Mouse (Mus musculus) ES-E14 (cell line): ENCODE data around the gene Stra6l. TPM values are rescaled to one million over a fixed set of nuclear protein-coding genes. Genes with fewer than 3 reads are reported as not detected.
A peak's percentile ranks its signal among the peaks of the same experiment; 100 is the strongest.

Experiments
- DNase-seq: peaks from one replicate; pipeline ENCODE4 v3.0.0-alpha.2; 2013; ENCODE audit warnings: low read depth, low spot score
- H3K27ac ChIP-seq: 2 replicates; pipeline ENCODE4 v1.5.1; 2012; ENCODE audit warnings: low read depth, mild to moderate bottlenecking, low read length, moderate library complexity, mixed read lengths; ENCODE audit not compliant: poor library complexity, insufficient read depth, severe bottlenecking
- H3K36me3 ChIP-seq: 2 replicates; pipeline ENCODE4 v1.6.1; 2012; ENCODE audit warnings: mild to moderate bottlenecking, low read length, moderate library complexity, mixed read lengths; ENCODE audit not compliant: control insufficient read depth, poor library complexity, insufficient read depth, severe bottlenecking
- H3K4me1 ChIP-seq, 2 experiments: fragments of 150-350 bp in 1 of 2; sonication (generic) in 1 of 2; 2 replicates each; pipeline ENCODE4 v1.6.1; 2012; ENCODE audit warnings: low read length in 2 of 2, mild to moderate bottlenecking in 1 of 2, mixed read lengths in 1 of 2; ENCODE audit not compliant: control insufficient read depth in 2 of 2, insufficient read depth in 2 of 2, poor library complexity in 1 of 2
- H3K4me3 ChIP-seq, 2 experiments: fragments of 150-350 bp in 1 of 2; sonication (generic) in 1 of 2; 2 replicates each; pipeline ENCODE4 v1.5.1; 2012; ENCODE audit warnings: low read length in 2 of 2, low read depth in 1 of 2, mild to moderate bottlenecking in 1 of 2, mixed read lengths in 1 of 2; ENCODE audit not compliant: insufficient read depth in 1 of 2, poor library complexity in 1 of 2, severe bottlenecking in 1 of 2
- H3K9ac ChIP-seq: 2 replicates; pipeline ENCODE4 v1.6.1; 2012; ENCODE audit warnings: low read depth, mild to moderate bottlenecking, low read length, mixed read lengths; ENCODE audit not compliant: poor library complexity, insufficient read depth, severe bottlenecking
- H3K9me3 ChIP-seq: fragments of 150-350 bp; sonication (generic); 2 replicates; pipeline ENCODE4 v1.6.1; 2012; ENCODE audit warnings: low read depth, mild to moderate bottlenecking, low read length; ENCODE audit not compliant: control insufficient read depth, insufficient read depth
- CHD2 ChIP-seq: IDR thresholded peaks from 2 replicates; pipeline ENCODE4 v1.6.1; 2014; ENCODE audit warnings: mild to moderate bottlenecking, low read depth, low read length, inconsistent platforms
- HCFC1 ChIP-seq: IDR thresholded peaks from 2 replicates; pipeline ENCODE4 v1.6.1; 2012; ENCODE audit warnings: low read length, inconsistent platforms, borderline replicate concordance; ENCODE audit not compliant: insufficient read depth
- MAFK ChIP-seq: IDR thresholded peaks from 2 replicates; pipeline ENCODE4 v1.6.1; 2014; ENCODE audit warnings: mild to moderate bottlenecking, low read depth, low read length, inconsistent platforms; ENCODE audit not compliant: insufficient read depth
- ZC3H11A ChIP-seq: IDR thresholded peaks from 2 replicates; pipeline ENCODE4 v1.6.1; 2012; ENCODE audit warnings: low read depth, mild to moderate bottlenecking, inconsistent platforms, low read length, borderline replicate concordance
- ZNF384 ChIP-seq: IDR thresholded peaks from 2 replicates; pipeline ENCODE4 v1.6.1; 2012; ENCODE audit warnings: low read depth, low read length, inconsistent platforms
- in situ Hi-C, 2 experiments: fragments of 600-800 bp; cut with MboI; formaldehyde crosslinking; loops; one replicate each; pipeline ENCODE4 v1.15.1; 2025; ENCODE audit warnings: low sequenced_read_pairs in 2 of 2, inconsistent platforms in 1 of 2; ENCODE audit not compliant: unreplicated experiment in 2 of 2
- total RNA-seq: library from RNA; depleted of rRNA; stranded (reverse); fragments of 300-350 nt; gene quantifications from 2 replicates; pipeline ENCODE4 v1.2.3, GENCODE M21; 2012

Stra6l gene
- total RNA-seq, 1 experiment, result 0.40 TPM

DNA sequence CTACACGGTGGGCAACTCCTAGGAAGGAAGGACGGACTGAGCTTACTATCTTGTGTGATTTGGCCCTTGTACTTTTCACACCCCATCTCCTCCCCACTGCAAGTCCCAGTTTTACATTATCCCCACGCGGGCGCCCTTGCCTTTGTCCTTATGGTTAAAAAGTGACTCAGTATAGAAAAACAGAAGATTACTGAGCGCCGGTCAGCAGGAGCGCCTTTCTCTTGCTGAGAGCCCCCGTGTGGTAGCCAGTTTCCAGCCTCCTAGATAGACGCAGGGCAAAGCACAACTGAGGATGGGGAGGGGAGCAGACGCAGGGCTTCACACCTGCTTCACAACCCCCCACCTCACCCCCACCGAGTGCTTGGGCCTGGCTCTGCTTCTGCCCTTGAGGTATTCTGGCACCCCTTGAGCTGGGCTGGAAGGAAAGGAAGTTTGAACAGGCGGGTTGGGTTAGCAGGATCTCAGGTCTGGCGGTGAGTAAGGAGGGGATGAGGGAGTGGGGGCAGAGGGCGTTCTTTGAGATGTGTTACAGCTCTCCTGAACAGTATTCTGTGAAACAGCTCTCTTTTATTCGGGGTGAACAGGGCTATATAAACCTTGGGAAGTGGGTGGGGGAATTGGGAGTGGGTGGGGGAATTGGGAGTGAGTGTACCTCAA, 48.1 kb downstream of the Stra6l start:
- peak overlapping the region; percentile 23; the same call in 1 of the 2 replicates for H3K9ac ChIP-seq
- in situ Hi-C loops, result no loop called here
- H3K27ac ChIP-seq, result no peak overlapping the region
- no peaks in the 10 kb centered on the region for H3K9me3 ChIP-seq
- H3K4me1 ChIP-seq, result peaks cover 0 to 5% of the 10 kb centered on the region in 2 experiments; a peak in 1 of 4 replicates
- DNase-seq, result no peak
- no peaks in the 10 kb centered on the region for H3K36me3 ChIP-seq
- TF ChIP-seq ZC3H11A (no peak), HCFC1 (no peak), CHD2 (no peak), ZNF384 (no peak), MAFK (no peak)
- no peak overlapping the region for H3K4me3 ChIP-seq

DNA sequence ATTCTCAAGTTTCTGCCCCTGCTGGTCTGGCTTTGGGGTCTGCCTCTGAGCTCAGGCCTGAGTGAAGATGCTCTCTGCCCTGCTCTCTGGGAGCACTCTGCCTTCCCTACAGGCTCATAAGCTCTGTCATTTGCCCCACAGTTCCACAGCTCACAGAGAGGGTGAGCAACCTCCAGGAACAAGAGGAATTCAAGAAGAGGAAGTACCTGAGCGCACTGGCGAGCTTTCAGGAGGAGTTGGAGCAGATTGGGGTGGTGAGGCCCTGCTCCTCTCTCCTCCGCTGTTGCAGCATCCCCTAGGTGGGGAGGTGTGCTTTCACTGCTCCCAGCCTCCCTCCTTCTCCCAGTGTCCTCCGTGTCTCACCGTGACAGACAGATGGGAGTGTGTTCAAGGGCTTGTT, 49.9 kb downstream of the Stra6l start:
- Histone ChIP-seq H3K27ac (no peak overlapping the region), H3K4me1 (peaks cover 0 to 5% of the 10 kb centered on the region in 2 experiments; a peak in 1 of 4 replicates), H3K9ac (no peak overlapping the region), H3K4me3 (no peak overlapping the region), H3K9me3 (no peaks in the 10 kb centered on the region), H3K36me3 (no peaks in the 10 kb centered on the region)
- no peak for DNase-seq
- TF ChIP-seq ZC3H11A (no peak), MAFK (no peak), HCFC1 (no peak), CHD2 (no peak), ZNF384 (no peak)
- in situ Hi-C loops, result no loop called here

DNA sequence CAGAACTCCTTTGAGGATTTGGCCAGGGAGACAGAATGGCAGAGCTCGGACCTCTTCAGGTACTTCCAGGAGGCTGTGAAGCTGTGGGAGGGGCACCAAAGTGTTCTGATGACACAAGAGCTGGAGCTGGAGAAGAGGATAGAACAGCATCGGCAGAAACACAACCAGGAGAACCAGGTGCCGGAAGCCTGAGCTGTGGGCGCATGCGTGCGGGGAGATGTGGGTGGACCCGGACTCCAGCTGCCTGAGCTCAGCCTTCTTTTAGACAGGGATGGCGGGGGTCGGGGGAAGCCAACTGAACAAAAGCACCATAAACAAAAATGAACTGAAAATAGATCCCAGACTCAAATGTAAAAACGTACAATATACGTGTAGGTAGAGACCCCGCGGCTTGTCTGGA, 60.8 kb downstream of the Stra6l start:
- TF ChIP-seq MAFK, result no peak
- in situ Hi-C loops, result no loop called here

DNA sequence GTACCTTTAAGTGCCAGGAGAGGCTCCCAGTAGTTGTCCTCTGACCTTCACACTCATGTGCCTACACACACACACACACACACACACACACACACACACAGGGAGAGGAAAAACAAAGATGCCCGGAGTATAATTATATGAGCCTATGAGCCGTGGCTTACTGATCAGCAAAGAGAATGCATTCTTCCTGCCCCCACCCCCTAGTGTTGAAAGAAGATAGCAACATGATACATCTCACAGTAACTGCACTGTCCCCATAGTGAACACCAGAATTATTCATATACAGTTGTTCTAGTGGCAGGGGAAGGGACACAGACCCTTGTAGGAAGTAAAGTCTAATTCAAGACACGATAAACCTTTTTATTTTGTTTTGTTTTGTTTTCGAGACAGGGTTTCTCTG, 61.5 kb downstream of the Stra6l start:
- in situ Hi-C loops, result no loop called here

More for the DNA sequence above, 60.8 kb downstream of the Stra6l start:
- no peaks in the 10 kb centered on the region for H3K36me3 ChIP-seq
- no peak overlapping the region for H3K9ac ChIP-seq
- H3K4me3 ChIP-seq, result no peak overlapping the region
- H3K9me3 ChIP-seq, result no peaks in the 10 kb centered on the region
- DNase-seq, result no peak
- H3K4me1 ChIP-seq, result no peaks in the 10 kb centered on the region
- no peak overlapping the region for H3K27ac ChIP-seq

DNA sequence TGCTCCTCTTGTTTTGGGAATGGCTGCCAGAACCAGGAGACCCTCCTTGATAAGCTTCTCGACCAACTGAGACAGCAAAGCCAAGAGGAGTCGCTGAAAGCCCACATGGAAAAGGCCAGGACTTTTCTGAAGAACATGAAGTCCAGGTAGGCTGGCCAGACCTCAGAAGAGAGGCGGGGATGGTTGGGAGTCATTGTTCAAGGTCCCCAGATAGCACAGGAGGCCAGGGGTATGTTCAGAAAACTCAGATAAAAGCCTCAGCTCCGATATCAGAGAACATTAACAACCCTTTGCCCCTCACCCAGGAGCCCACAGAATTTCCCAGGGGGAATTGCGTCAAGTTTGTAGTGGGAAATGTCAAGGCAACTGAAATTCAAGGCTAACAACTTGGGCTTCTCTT, 62.8 kb downstream of the Stra6l start:
- no peak for DNase-seq
- Histone ChIP-seq H3K27ac (no peak overlapping the region), H3K9ac (no peak overlapping the region), H3K4me1 (no peaks in the 10 kb centered on the region), H3K4me3 (no peak overlapping the region), H3K36me3 (no peaks in the 10 kb centered on the region), H3K9me3 (no peaks in the 10 kb centered on the region)
- TF ChIP-seq HCFC1 (no peak), ZNF384 (no peak), MAFK (no peak), CHD2 (no peak), ZC3H11A (no peak)
- in situ Hi-C loops, result no loop called here

More for the DNA sequence above, 61.5 kb downstream of the Stra6l start:
- no peaks in the 10 kb centered on the region for H3K36me3 ChIP-seq
- H3K9ac ChIP-seq, result no peak overlapping the region
- no peaks in the 10 kb centered on the region for H3K4me1 ChIP-seq
- no peak overlapping the region for H3K4me3 ChIP-seq
- no peak for DNase-seq
- no peak for TF ChIP-seq CHD2
- TF ChIP-seq ZNF384, result no peak
- H3K27ac ChIP-seq, result no peak overlapping the region
- H3K9me3 ChIP-seq, result no peaks in the 10 kb centered on the region
